Mouse (Mus musculus) adipocyte (in vitro differentiated cells): ENCODE results near the gene Nisch.
A peak's percentile ranks its signal among the peaks of the same experiment; 100 is the strongest.

ENCODE experiments used
- DNase-seq: peaks from one replicate; pipeline ENCODE4 v3.0.0-alpha.2; 2016; ENCODE audit warnings: low spot score

Gene Nisch

GRCm38 (mm10) chr14:31216846-31217245, at the start of gene Nisch:
TSS of gene Nisch (minus strand) at chr14:31216946.
- DNase-seq = no peak

- DNase-seq = no peak
Observed at GRCm38 (mm10) chr14:31260932-31261331, 44.2 kb upstream of the Nisch start.

GRCm38 (mm10) chr14:31260374-31260773, 43.6 kb upstream of the Nisch start:
- no peak for DNase-seq

GRCm38 (mm10) chr14:31258476-31259050, 41.8 kb upstream of the Nisch start:
- DNase-seq = no peak

GRCm38 (mm10) chr14:31252091-31252490, 35.3 kb upstream of the Nisch start:
- DNase-seq = no peak

GRCm38 (mm10) chr14:31251626-31252025, 34.9 kb upstream of the Nisch start:
- DNase-seq = no peak

GRCm38 (mm10) chr14:31251084-31251604, 34.4 kb upstream of the Nisch start, which contains the start of the genes Phf7 and Bap1:
TSS of gene Phf7 (minus strand) at chr14:31251317.
TSS of gene Bap1 (plus strand) at chr14:31251450.
- peak; percentile 83 for DNase-seq

GRCm38 (mm10) chr14:31250222-31251083, 33.7 kb upstream of the Nisch start:
- DNase-seq = no peak

- no peak for DNase-seq
Observed at GRCm38 (mm10) chr14:31248396-31248795, 31.6 kb upstream of the Nisch start.

- DNase-seq = no peak
Observed at GRCm38 (mm10) chr14:31245946-31246345, 29.2 kb upstream of the Nisch start.

- no peak for DNase-seq
Observed at GRCm38 (mm10) chr14:31244777-31245176, 28.0 kb upstream of the Nisch start.

- DNase-seq = no peak
Observed at GRCm38 (mm10) chr14:31240528-31240927, 23.8 kb upstream of the Nisch start.

GRCm38 (mm10) chr14:31237101-31237882, 20.5 kb upstream of the Nisch start:
- peak; percentile 58 for DNase-seq

- DNase-seq = peak; percentile 82
Observed at GRCm38 (mm10) chr14:31233996-31234591, 17.3 kb upstream of the Nisch start.

- peak; percentile 18 for DNase-seq
Observed at GRCm38 (mm10) chr14:31233070-31233995, 16.6 kb upstream of the Nisch start.

GRCm38 (mm10) chr14:31232404-31233069, 15.8 kb upstream of the Nisch start:
- no peak for DNase-seq

- peak; percentile 50 for DNase-seq
Observed at GRCm38 (mm10) chr14:31230442-31230841, 13.7 kb upstream of the Nisch start.

- DNase-seq = no peak
Observed at GRCm38 (mm10) chr14:31228234-31228633, 11.5 kb upstream of the Nisch start.

GRCm38 (mm10) chr14:31226978-31227377, 10.2 kb upstream of the Nisch start:
- DNase-seq = no peak

- peak; percentile 52 for DNase-seq
Observed at GRCm38 (mm10) chr14:31217666-31218065, 920 bp upstream of the Nisch start, which contains the start of gene Sema3g. TSS of gene Sema3g (plus strand) at chr14:31217860.
